ENCODE assay signal across 29 mouse cellular contexts in the genomic region with DNA sequence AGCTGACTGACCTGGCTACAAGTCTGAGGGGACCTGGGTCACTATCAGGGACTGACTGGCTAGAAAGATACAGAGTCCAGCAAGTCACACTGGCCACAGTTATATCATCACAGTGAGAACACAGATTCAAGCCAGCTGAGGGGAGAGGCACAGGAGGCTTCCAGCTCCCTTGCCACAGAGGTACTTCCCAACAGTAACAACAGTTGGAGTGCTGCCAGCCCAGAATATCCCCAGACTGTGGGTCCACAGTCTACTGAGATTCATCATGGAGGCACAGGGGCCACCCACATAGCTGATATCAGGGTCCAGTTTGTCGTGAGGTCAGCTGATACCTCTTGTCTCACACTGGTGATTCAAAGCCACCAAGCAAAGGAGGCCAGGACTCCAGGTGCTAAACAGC. TPM values are rescaled to one million over a fixed set of nuclear protein-coding genes. Genes with fewer than 3 reads are reported as not detected.
"Had no signal": no experiment of that assay in that cellular context is flagged by ENCODE, and none has a peak within 500 bp of the region (broad histone marks: within the 10 kb centered on the region; RNA-seq: fewer than 3 reads in every experiment).

No protein-coding gene starts in this region.

- H3K27me3 ChIP-seq: hindbrain, embryonic 13.5 days; hindbrain, embryonic 15.5 days; liver, embryonic 13.5 days had no signal

- H3K9ac ChIP-seq: heart, embryonic 13.5 days; heart, embryonic 15.5 days; hindbrain, embryonic 13.5 days; hindbrain, embryonic 15.5 days; limb, embryonic 12.5 days; liver, embryonic 13.5 days had no signal

- H3K27ac ChIP-seq: gastrocnemius, adult 2 months; heart, embryonic 13.5 days; heart, embryonic 15.5 days; hindbrain, embryonic 13.5 days; hindbrain, embryonic 15.5 days; hindbrain, postnatal 0 days; layer of hippocampus, adult 2 months; left cerebral cortex, adult 2 months; limb, embryonic 10.5 days; limb, embryonic 12.5 days; liver, embryonic 13.5 days had no signal

- H3K9me3 ChIP-seq: heart, embryonic 15.5 days; hindbrain, embryonic 15.5 days; limb, embryonic 10.5 days; limb, embryonic 12.5 days; liver, embryonic 13.5 days had no signal

- H3K36me3 ChIP-seq: heart, embryonic 13.5 days; heart, embryonic 15.5 days; hindbrain, embryonic 13.5 days; hindbrain, embryonic 15.5 days; limb, embryonic 10.5 days; limb, embryonic 12.5 days; liver, embryonic 13.5 days had no signal

- ATAC-seq: hindbrain, postnatal 0 days had no signal

- H3K4me1 ChIP-seq: heart, embryonic 13.5 days; heart, embryonic 15.5 days; hindbrain, embryonic 15.5 days; limb, embryonic 10.5 days; limb, embryonic 12.5 days; liver, embryonic 13.5 days had no signal

- DNase-seq: gastrocnemius, adult 2 months; gastrocnemius, postnatal 10 days; gastrocnemius, postnatal 25 days; heart, adult 18-20 months; heart, postnatal 14 days; heart, postnatal 36 days; kidney, adult 18-20 months; kidney, adult 8-10 months; kidney, postnatal 10 days; kidney, postnatal 25 days; kidney, postnatal 4 days; liver; liver, embryonic 13.5 days had no signal

- H3K4me3 ChIP-seq: gastrocnemius, adult 2 months; heart, embryonic 13.5 days; heart, embryonic 15.5 days; hindbrain, embryonic 13.5 days; hindbrain, embryonic 15.5 days; layer of hippocampus, adult 2 months; left cerebral cortex, adult 2 months; limb, embryonic 10.5 days; limb, embryonic 12.5 days; liver, embryonic 13.5 days had no signal

- H3K4me2 ChIP-seq: heart, embryonic 11.5 days; heart, embryonic 13.5 days; heart, embryonic 15.5 days; hindbrain, embryonic 13.5 days; hindbrain, embryonic 15.5 days; limb, embryonic 12.5 days; liver, embryonic 11.5 days; liver, embryonic 13.5 days had no signal

RNA-seq across cellular contexts. Expression of a gene that starts 53.1 kb away (rescaled TPM):
- polyA plus RNA-seq: heart, embryonic 11.5 days; heart, embryonic 13.5 days; heart, embryonic 15.5 days; heart, postnatal 0 days; hindbrain, embryonic 11.5 days; hindbrain, embryonic 13.5 days; hindbrain, embryonic 15.5 days; hindbrain, postnatal 0 days; intestine, embryonic 14.5 days; kidney, embryonic 14.5 days; kidney, embryonic 16.5 days; limb, embryonic 10.5 days; limb, embryonic 12.5 days; liver, embryonic 11.5 days; liver, embryonic 13.5 days had no signal
